Mouse (Mus musculus) adrenal gland, adult 18-20 months (tissue): Measurements from ENCODE around the gene Farp2. TPM values are rescaled to one million over a fixed set of nuclear protein-coding genes. Genes with fewer than 3 reads are reported as not detected.
A peak's percentile ranks its signal among the peaks of the same experiment; 100 is the strongest.
"Not testable (repeated sequence)": the region's sequence is repeated elsewhere in the genome, so short reads cannot be mapped to it uniquely, and the experiment has no call there.

ENCODE experiments used
- DNase-seq, 2 experiments: peaks; one replicate each; pipeline ENCODE4 v3.0.0; 2021 to 2022; ENCODE audit warnings: low spot score in 2 of 2
- long read RNA-seq, 2 experiments: library from polyadenylated mRNA; stranded (forward); transcript quantifications; one replicate each; pipeline ENCODE4 v2.0.0; 2021
- total RNA-seq, 2 experiments: library from RNA; stranded (reverse); gene quantifications; 1 replicate in 1 of 2; 2 replicates in 1 of 2; pipeline ENCODE4 v1.2.3; 2021

Farp2 gene
- 10 to 100 TPM; 18.5 to 18.7 TPM for total RNA-seq
- long read RNA-seq, experiment 1, partial matches to known transcripts = 1 of 6 reads
- long read RNA-seq, experiment 1, other reads (novel, unspliced or antisense) = 0 of 6 reads
- long read RNA-seq, experiment 2, transcript Farp2-201 (27 exons, 3,937 nt) = major isoform, 23 of 28 reads
- long read RNA-seq, experiment 2, partial matches to known transcripts = 3 of 28 reads
- long read RNA-seq, experiment 2, other reads (novel, unspliced or antisense) = 1 of 28 reads

DNA sequence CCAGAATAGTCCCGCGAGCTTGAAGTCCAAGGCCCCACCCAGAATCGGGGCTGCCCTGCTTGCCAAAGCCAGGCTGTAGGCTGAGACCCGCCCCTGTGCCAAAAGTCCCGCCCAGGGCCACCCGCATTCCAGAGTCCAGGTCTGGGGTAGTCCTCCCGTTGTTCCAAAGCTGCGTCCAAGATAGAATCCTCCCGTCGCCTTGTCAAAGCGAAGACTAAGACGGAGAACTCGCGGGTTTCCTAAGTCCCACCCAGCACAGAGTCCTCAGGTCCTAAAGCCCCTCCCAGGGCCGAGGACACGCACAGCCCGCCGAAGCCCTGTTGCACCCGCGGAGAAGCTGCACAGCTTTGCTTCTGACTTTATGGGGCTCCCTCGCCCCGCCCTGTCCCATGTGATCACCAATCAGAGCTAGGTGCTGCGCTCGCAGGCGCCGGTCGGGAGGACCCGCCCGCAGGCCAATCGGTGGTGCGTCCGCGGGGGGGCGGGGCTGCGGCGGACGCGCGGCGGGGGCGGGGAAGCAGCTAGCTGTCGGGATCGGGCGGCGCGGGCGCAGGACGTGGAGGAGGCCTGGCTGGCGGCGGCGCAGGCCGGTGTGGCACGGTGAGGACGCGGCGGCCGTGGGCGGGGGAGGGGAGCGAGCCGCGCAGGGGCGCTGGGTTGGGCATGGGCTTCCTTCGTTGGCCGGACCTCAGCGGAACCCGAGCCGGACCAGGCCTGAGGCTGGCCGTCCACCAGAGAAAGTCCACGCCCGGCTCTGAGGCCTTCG lies at the start of gene Farp2:
Gene Farp2 (plus strand): TSS at position 495 of the 766 bp plus-strand sequence.
- peak; percentile 91 to 92 for DNase-seq

DNA sequence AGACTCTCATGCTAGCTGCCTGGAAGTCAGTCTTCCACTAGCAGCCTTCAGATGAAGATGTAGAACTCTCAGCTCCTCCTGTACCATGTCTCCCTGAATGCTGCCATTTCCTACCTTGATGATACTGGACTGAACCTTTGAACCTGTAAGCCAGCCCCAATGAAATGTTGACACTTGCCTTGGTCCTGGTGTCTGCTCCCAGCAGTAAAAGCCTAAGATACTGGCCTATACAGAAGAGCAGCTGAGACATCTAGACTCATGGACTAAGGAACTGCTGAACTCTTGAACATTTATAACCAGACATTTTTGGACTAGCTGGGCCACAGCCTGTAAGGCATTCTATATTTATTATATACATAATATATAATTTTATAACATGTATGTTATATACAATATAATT lies 46.8 kb upstream of the Farp2 start:
- no peak for DNase-seq

DNA sequence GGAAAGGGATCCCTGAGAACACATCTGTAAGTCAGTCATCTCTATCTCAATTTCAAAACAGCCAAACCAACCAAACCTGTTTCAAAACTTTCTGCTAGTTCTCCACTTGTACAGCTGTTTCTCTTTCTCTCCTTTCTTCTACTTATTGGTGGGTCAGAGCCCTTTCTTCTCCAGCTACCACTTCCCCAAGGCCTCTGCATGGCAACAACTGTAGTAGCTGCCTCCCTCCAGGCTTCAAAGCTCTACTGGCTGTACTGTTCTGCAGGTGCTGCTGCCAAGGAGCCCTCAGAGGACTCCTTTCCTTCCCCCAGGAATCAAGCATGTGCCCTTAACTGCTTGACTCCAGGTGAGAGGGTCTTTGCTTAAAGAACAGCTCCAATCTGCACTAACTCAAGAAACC lies 46.1 kb upstream of the Farp2 start:
- DNase-seq = no peak

DNA sequence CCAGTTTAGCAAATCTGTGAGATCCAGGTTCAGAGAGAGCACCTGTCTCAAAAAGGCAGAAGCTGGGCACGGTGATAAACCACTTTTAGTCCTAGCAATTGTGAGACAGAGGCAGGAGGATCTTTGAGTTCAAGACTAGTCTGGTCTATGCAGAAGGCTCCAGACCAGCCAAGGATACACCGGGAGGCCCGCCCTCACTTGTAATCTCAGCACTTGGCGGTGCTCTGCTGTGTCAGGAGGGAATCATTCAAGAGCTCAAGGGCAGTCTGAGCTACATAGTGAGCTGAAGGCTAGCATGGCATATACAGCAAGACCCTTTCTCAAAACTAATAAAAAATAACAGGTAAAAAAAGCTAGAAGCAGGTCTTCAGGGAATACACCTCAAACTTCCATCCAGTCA lies 43.3 kb upstream of the Farp2 start:
- DNase-seq = peak in 1 of 2 experiments; percentile 25

DNA sequence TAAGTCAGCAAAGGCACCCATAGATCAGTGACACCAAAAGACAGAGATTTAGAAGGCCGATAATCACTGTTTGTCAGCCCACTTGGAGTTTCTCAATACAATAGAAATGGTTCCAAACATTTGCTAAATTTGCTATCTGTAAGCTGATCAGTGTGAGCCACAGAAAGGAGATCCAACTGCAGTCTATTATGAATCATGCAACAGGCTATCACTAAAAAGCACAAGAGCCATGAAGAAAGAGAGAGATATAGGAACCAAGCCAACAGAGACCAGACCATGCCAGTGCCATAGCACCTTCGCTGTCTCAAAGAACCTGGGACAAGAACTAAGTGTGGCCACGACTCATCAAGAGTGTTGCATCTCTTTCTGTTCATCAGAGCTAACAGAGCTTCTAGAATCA lies 36.2 kb upstream of the Farp2 start:
- no peak for DNase-seq

DNA sequence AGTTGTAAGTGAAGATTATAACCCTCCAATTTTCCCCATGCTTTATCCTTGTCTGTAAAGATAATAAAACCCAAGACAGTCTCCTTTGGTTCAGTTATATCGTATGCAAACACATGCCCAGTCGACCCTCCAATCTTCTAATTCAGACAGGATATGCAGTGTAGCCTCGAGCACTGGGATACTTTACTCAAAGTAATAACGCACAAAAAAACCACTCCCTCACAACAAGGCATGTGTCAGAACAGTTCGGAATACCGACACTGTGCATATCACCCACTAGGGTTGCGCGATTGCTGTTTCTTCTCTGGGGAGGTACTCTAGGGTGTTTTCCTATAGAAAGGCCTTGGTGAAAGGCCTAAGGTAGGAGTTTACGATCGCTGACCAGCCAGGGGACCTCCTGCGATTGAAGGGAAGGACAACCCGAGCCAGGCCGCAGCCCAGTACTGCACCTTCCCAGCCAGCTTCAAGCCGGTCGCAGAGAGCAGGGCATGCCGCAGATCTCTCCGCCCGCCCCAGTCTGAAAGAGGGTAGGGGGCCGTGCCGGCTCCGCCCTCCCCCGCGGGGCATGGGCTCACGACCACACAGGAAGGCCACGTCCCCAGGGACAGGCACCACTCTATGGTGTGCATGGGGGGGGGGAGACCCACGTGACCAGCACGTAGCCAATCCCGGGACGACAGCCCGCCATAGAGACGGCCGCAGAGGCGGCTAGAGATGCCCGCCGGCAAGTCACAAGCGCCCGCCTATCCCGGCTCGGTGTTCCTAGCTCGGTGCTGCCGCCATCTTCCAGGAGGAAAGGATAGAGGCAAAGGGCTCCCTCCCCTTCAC lies 33.9 kb upstream of the Farp2 start:
- DNase-seq = peak; percentile 92 to 93

DNA sequence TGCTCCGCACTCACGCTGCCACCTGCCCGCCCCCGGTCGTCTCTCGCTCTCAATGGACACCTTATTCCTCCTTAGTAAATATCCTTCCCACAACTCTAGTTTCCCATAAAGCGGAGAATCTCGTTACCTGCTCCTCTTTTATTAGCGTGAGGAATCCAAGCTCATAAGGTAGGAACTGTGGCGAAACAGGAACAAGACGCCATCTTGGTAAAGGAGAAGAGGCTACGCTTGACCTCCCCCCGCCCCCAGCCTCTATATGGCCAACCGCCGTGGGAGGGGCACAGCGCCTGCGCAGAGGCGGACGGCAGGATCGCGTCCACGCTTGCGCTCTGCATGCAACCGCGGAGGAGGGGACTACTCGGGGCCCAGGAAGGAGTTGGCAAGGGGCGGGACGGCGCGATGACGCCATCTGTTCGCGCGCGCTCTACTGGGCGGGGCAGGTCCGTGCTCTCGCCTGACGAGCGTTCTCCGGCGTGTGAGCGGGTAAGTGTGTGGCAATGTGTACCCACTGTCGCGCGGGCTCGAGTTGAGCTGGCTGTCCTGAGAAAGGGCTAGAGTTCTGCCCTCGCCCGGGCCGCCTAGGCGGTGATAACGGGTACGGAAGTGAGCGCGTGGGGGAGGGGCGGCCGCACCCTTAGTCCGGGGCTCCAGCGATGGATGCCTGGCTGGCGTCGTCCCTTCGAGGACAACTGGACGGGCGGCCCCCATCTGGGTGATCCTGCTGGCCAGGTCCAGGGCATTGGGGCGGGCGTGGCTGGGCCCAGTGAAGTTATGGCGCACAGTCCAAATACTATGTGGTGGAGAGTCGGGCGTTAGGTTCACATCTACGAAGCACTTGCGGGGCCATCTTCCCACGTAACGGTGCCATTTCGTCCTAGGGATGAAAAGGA lies 33.0 kb upstream of the Farp2 start, which contains the start of gene Hdlbp:
Gene Hdlbp (minus strand): TSS at position 230 of the 890 bp plus-strand sequence.
- peak; percentile 98 to 99 for DNase-seq

DNA sequence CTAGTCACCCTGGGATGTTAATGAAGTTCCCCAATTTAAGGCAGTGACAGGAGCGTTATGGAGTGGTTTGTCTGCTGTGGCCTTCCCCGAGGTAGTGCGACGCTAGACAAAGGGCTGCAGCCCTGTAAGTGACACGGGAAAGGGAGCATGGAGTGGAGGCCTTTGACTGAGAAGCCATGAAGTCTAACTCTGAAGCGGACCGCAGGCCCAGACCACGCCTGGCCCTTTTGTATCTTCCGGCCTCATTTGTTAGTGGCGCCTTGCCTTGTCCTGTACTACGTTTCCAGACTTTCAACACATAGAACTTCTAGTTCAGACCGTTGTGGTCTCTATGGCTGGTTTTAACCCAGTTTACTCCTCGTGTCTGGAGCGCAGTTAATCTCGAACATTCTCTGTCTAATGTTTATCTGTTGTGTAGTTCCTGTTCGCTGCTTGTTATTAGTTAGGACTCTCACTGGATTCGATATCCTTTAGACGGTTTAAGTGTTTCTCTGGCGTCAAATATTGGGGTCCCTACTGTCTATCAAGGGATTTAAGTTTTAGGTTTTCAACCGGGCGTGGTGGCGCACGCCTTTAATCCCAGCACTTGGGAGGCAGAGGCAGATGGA lies 32.3 kb upstream of the Farp2 start:
- peak; percentile 36 to 37 for DNase-seq

DNA sequence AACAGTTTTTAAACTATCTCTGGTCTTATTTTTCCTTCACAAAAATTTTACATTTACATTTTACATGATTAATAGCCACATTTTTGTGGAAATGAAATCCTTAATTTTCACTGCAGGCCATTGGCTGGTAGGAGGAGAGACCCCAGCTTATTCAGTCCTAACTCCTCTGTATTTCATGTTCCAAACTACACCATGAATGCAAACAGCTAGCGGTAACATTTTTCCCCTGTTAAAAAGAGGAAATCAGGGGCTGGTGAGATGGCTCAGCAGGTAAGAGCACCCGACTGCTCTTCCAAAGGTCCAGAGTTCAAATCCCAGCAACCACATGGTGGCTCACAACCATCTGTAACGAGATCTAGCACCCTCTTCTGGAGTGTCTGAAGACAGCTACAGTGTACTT lies 25.6 kb upstream of the Farp2 start:
- DNase-seq = not testable (repeated sequence)

DNA sequence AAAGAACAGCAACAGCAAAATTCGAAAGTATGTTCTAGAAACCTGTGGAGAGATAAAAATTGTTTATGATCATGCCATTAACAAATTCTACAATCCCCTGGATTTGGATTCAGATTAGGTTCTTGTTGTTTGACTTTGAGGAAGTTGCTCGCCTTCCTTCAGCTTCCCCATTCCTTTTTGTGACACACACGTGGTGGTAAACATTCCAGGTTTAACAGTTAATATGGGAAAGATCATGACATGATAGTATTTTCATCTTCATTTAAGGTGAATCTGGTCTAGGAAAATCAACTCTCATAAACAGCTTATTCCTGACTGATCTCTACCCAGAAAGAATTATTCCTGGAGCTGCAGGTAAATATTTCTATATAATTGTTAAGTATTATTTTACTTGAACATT lies 16.6 kb upstream of the Farp2 start:
- DNase-seq = no peak

DNA sequence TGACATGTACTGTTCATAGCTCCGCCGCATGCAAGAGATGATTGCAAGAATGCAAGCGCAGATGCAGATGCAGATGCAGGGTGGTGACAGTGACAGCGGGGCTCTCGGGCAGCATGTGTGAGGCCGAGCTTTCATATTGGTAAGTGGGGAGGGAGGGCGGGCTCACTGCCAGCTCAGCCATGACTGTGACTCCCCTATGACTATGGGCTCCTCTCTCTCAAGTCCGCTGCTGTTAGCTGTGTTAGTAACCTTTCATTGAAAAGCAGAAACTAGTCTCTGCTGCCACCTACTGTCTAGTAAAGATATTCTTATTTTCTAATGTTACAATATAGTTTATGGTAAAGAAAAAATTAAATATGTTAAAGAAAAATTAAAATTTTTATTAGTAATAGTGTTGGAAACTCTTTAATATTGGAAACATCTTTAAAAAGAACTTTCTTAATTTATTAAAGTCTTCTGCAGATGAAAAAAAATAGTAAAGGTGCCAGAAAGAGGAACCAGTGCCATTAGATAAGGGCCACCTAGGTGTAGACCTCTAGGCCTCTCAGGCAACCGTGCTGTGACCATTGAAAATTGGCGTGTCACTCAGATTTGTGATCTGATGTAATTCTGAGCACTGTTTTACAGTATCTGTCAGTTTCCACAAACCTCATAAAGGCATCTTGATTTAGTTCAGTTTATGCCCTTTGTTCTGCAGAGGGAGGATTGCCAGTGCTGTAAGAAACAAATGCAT lies 4.8 kb upstream of the Farp2 start:
- no peak for DNase-seq

DNA sequence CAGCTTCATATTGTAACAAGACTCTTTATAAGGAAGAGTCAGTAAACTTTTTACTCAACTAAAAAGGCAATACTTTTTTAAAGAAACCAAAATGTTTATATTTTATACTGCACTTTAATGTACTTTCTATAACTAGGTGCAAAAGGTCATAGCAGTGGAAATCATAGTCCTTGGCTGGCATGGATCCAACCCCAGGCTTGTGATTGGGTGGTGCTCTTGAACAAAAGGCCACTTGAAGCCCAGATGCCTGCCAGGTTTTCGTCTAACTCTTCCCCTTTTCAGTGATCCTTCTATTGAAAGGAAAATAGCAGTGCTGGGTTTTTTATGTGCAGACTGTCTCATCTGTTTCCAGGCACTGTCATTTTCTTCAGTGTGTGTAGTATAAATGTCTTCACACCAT lies 3.3 kb upstream of the Farp2 start:
- not testable (repeated sequence) for DNase-seq

DNA sequence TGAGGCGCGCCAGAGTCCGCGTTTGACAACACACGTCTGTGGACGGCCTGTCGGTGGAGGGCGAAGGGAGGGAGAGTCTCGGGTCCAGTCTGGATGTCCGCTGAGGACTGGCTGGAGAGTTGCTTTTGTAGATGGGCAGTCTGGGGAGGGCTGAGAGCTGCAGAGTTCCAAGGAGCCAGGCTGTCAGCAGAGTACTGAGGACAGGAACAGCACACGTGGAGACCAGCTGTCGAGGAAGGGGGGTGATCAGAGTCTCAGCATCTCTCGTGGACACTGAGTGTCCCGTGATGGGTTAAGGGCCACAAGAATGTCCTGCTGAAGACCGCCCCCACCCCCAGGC lies 442 bp downstream of the Farp2 start:
- DNase-seq = no peak

DNA sequence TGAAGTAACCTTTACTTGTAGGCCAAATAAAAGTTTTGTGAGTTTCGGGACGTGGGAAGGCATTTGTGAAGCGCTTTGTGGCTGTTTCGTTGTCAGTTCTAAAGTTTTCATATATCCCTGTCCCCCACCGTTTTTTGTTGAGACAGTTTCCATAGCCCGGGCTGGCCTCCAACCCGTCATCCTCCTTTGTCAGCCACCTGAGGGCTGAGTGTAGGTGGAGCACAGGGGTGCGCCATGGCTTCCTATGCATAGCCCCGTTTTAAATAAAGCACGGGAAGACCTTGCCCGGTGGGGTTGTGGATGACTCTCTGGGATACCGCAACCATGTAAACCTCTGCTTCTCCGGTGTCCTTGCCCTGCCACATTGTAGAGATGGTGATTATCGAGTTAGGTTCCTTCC lies 1.3 kb downstream of the Farp2 start:
- no peak for DNase-seq

DNA sequence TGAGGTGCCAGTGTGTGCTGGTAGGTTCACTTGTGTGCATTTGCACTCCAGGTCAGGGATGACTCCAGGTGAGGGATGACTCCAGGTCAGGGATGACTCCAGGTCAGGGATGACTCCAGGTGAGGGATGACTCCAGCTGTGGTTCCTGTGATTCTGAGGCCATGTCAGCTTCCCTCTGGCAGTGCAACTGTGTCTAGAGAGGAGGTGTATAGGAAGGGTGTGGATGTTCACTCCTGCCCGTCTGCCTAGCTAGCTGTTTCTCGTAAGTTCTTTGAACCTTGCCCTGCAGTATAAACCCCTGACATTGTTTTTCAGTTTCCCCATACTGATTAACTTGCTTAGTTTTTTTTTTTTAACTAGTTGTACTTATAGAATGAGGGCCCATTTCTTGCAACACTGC lies 9.6 kb downstream of the Farp2 start:
- DNase-seq = no peak

DNA sequence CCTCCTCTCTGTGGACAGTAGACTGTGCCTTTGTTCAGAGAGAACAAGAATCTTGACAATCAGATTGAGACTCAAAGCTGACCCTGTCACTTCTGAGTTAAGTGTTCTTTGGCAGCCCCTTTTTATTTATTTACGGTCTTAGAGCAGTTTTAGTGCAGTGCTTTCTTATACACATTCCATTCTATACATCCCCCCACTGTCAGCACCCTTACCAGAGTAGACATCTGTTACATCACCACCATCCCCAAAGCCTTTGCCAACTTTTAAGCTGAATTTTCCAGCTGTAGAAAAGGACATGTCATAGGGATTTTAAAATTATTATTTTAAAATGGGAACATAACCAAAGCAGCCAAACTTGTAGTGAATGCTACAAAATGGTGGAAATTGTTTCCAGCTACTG lies 10.4 kb downstream of the Farp2 start:
- DNase-seq = no peak

DNA sequence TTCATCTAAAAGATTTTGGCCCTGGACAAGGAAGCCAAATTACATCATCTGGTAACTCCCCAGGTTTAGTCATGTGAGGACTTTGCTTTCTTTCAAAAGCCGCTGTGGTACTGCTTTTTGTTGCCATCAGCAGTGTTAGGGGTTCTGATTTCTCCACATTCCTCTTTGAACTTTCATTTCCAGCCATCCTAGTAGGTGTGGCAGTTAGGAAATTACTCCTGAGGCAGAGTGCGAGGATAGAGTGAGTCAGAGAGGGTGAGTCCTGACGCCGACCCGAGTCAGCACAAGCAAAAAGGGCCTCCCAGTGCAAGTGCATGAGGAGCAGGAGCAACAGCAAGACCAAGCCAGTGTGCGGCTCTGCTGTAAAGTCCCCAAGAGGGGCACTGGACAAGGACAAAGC lies 17.9 kb downstream of the Farp2 start:
- DNase-seq = no peak

DNA sequence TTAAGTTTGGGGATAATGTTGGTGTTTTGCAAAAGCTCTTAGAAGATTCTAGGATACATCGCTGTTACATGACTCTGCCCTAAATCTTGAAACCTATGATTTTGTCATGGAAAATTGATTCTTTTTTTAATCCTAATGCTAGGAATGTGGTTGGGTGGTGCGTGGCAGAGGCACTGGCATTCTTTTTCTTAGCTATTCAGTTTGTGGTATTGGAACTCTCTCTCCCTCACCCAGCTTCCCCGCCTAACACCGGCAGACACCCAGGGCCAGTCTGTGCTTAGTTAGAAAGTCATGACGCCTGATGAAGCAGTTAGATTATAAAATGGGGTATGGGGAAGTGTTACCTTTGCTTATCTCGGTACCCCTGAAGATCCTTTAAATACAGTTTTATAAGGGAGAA lies 25.3 kb downstream of the Farp2 start:
- DNase-seq = no peak

DNA sequence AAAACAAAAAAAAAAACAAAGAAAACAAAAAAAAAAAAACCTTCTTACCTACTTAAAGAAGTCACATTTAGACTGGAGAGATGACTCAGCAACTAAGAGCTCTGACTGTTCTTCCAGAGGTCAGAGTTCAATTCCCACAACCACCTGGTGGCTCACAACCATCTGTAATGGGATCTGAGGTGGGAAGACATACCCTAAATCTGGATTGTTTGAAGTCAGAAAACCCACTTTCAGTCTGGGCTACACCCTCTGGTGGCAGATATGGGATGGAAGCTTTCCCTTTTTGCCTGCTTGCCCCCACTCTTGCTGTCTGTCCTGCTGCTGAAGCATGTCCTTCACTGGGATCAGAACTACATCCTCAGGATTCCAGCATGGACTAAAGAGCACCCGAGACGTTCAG lies 31.3 kb downstream of the Farp2 start:
- DNase-seq = no peak

DNA sequence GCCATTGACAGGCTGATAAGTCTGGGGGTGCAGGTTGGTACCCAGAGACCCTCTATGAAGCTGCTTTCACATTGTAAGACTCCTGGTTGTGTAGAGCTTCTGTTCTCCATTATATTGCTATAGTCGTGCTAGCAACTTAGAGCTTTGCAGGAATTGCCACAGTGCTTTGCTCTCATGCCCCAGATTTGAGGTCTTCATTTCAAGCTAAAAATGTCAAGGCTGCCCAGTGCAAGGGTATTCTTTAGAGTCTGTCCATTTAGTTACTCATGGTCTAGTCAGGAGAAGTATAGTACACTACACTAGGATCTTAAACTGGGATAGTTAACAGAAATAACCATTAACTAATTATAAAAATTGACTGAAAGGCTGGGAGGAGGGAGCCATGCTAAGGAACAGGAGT lies 35.4 kb downstream of the Farp2 start:
- DNase-seq = no peak
